Mouse (Mus musculus) left cerebral cortex, postnatal 10 days (tissue): Measurements from ENCODE around the gene Kiss1. TPM values are rescaled to one million over a fixed set of nuclear protein-coding genes. Genes with fewer than 3 reads are reported as not detected.
A peak's percentile ranks its signal among the peaks of the same experiment; 100 is the strongest.

Source experiments
- DNase-seq, 2 experiments: peaks; one replicate each; pipeline ENCODE4 v3.0.0; 2021 to 2022; ENCODE audit warnings: low spot score in 2 of 2, mixed read lengths in 1 of 2; ENCODE audit errors: extremely low spot score in 1 of 2
- intact Hi-C: fragments of 180-260 bp; cut with DNase I; formaldehyde crosslinking; loops from one replicate; pipeline ENCODE4 v1.15.1; 2025
- total RNA-seq, 2 experiments: library from RNA; stranded (reverse); gene quantifications; 2 replicates each; pipeline ENCODE4 v1.2.3; 2021

Gene Kiss1
- total RNA-seq: not detected

DNA sequence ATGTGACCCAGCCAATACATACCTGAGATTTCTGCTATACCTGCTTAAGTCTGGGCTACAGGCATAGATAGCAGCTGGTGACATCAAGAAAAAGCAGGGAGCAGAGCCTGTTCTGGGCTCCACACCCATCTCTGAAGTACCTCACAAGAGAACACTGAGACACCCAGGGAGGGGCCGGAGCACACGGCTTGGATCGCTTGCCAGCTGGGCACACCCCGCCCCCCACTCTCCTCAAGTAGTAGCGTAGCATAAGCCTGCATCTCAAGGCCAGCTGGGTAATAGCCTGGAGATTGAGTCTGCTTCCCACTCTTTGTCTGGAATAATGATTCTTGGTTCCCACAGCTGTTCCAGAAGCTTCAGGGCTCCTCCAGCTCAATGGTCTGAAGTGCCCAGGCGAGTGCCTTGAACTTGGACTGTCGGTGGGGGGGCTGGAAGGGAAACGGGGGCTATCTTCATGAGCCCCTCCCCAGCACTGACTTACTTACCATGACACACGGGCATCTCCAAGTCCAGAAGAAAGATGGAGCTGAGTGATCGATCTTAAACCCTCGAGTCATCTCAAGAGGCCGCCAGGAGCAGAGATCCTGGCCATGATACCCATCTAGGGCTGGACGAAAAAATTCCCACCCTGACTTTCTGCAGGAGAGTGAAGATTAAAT lies at the start of gene Kiss1:
Kiss1 (plus strand) TSS at position 609 of the 659 bp plus-strand sequence.
- intact Hi-C loops: no loop called here
- peak in 1 of 2 experiments; percentile 71 for DNase-seq

- intact Hi-C loops: no loop called here
- no peak for DNase-seq
These were observed 47.5 kb upstream of the Kiss1 start for GRCm38 (mm10) chr1:133274163-133274562.

DNA sequence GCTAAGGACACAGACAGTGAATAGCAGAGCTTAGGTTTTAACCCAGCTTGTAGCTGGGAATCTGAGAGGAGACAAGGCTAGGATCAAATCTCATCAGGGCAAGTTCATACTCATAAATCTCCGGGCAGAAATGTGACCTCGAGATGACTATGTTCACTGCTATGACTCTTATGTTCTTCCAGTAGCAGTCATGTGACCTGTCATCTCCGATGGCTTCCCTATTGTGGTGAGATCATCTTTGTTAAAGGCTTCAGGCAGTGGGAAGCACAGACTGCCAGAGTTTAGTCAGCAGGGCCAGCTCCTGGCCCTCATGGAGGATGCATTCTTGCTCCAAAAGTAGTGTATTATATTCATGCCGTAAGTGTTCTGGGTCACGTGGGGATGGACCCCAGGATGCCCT lies 44.7 kb upstream of the Kiss1 start:
- DNase-seq: no peak
- intact Hi-C loops: no loop called here

DNA sequence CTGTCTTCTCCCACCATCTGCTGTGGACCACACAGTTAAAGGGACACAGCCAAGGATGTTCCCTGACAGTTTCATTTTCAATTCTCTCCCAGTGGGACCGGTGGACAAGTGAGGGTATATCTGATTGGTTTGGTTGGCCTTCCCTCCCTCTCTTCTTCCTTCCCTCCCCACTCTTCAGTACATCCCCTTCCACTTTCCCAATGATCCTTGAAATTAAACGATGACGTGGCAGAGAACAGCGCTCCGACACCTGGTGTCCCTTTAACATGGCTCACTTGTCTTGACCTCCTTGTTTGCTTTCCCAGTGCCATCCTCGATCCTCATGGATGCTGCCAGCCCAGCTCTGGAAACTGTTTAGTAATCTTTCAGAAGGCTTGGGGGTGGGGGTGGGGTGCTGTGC lies 43.1 kb upstream of the Kiss1 start:
- DNase-seq: no peak
- intact Hi-C loops: no loop called here

- DNase-seq: no peak
- intact Hi-C loops: no loop called here
These were observed 42.6 kb upstream of the Kiss1 start for GRCm38 (mm10) chr1:133278946-133279631.

GRCm38 (mm10) chr1:133279632-133280093 lies 42.0 kb upstream of the Kiss1 start:
- no peak for DNase-seq
- intact Hi-C loops: no loop called here

- intact Hi-C loops: no loop called here
- DNase-seq: no peak
These were observed 41.1 kb upstream of the Kiss1 start for GRCm38 (mm10) chr1:133280537-133280936.

- intact Hi-C loops: no loop called here
- no peak for DNase-seq
These were observed 35.8 kb upstream of the Kiss1 start for GRCm38 (mm10) chr1:133285907-133286306.

DNA sequence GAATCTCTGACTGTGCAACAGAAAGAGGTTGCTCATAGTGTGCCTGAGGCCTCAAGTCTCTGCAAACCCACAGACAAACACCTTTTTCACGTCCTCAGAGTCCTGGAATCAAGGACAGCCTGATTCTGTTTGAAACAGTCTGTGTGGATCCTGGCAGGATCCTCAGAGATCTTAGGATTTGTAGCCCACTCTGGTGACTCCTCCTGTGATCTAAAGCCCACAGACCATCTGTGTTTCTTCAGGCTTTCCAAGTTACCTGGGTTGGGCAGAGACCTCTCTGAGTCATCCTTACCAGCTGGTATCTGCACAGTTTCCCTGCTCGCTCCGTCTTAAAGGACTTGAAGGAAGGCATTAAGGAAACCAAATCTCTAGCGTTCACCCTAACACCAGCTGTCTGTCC lies 34.6 kb upstream of the Kiss1 start:
- intact Hi-C loops: no loop called here
- DNase-seq: no peak

- DNase-seq: no peak
- intact Hi-C loops: no loop called here
These were observed 33.8 kb upstream of the Kiss1 start for GRCm38 (mm10) chr1:133287880-133288279.

- no peak for DNase-seq
- intact Hi-C loops: no loop called here
These were observed 29.8 kb upstream of the Kiss1 start for GRCm38 (mm10) chr1:133291888-133292287.

GRCm38 (mm10) chr1:133292608-133293007 lies 29.1 kb upstream of the Kiss1 start:
- DNase-seq: no peak
- intact Hi-C loops: no loop called here

DNA sequence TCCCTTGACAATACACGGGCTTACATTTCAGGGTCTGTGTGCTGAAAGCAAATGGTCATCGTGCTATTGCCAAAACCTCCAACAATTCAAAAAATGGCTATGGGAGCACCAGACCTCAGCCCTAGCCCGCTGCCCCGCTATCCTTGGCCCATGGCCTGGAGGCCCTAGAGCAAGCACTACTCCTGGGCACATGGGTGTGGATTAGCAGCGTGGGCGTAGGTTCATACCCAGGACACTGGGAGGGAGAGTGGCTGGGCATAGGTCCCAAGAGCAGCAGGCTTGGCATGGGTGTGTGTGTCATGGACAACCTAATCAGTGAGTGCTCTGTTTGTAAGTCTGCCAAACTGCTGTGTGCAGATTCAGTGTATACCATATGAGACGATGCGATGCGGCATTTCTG lies 25.3 kb upstream of the Kiss1 start:
- DNase-seq: peak in 1 of 2 experiments; percentile 50
- intact Hi-C loops: no loop called here

GRCm38 (mm10) chr1:133298816-133299215 lies 22.9 kb upstream of the Kiss1 start:
- intact Hi-C loops: no loop called here
- DNase-seq: no peak

- intact Hi-C loops: no loop called here
- peak in 1 of 2 experiments; percentile 75 for DNase-seq
These were observed 19.1 kb upstream of the Kiss1 start for GRCm38 (mm10) chr1:133302540-133302939.

- peak; percentile 61 to 77 for DNase-seq
- intact Hi-C loops: loop anchor here (2.0 kb wide), 1 partner anchor 130 kb away; no protein-coding TSS in a partner anchor
These were observed 14.8 kb upstream of the Kiss1 start for GRCm38 (mm10) chr1:133306842-133307241.

GRCm38 (mm10) chr1:133307318-133307717 lies 14.4 kb upstream of the Kiss1 start:
- DNase-seq: peak in 1 of 2 experiments; percentile 56
- intact Hi-C loops: loop anchor here (2.0 kb wide), 1 partner anchor 131 kb away; no protein-coding TSS in a partner anchor

DNA sequence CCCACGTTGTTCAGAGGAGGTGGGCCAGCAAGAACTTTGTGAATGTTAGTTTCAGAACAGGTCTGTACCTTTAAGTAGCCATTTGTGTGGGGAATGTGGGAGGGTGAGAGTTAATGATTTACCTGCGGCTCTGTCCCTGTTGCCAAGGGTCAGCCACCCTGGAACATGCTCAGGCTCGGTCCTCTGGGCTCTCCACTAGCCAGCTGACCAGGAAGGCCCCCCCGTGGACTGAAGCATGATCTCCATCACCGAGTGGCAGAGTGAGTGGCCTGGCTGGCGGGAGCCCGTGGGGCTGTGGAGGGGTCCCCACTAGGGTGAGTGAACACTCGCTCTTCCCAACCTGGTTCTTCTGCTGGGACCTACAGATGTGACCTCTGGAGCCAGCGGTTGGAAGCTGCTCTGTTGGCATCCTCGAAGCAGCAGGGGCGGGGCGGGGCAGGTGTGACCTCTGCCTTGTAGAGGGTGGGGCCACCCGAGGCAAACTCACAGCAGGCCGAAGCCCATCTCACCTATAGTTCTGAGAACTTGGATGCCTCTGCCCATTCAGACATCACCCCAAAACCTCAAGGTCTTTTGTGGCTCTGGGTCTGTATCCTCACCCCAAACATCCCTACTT lies 11.9 kb upstream of the Kiss1 start, which contains the start of gene Golt1a:
Golt1a (plus strand) TSS at position 149 of the 616 bp plus-strand sequence.
- intact Hi-C loops: loop anchor here (5.0 kb wide), 1 partner anchor 303 kb away; the partner anchor contains the start of gene Snrpe
- peak in 1 of 2 experiments; percentile 45 for DNase-seq

GRCm38 (mm10) chr1:133311240-133311639 lies 10.4 kb upstream of the Kiss1 start:
- intact Hi-C loops: loop anchor here (5.0 kb wide), 1 partner anchor 301 kb away; the partner anchor contains the start of gene Snrpe

More at GRCm38 (mm10) chr1:133311240-133311639, 10.4 kb upstream of the Kiss1 start:
- no peak for DNase-seq
